16 mouse cellular contexts compared by ENCODE assay signal in genomic region chr6:92246335-92246734, GRCm38 (mm10). TPM values are rescaled to one million over a fixed set of nuclear protein-coding genes. Genes with fewer than 3 reads are reported as not detected.
"Had no signal": no experiment of that assay in that cellular context is flagged by ENCODE, and none has a peak within 500 bp of the region (broad histone marks: within the 10 kb centered on the region; RNA-seq: fewer than 3 reads in every experiment).

No protein-coding gene starts in this region.

- H3K27ac ChIP-seq: kidney, postnatal 0 days; limb, embryonic 15.5 days; liver, embryonic 12.5 days; neural tube, embryonic 15.5 days; stomach, postnatal 0 days had no signal

- H3K9ac ChIP-seq: limb, embryonic 15.5 days; liver, embryonic 12.5 days; lung, embryonic 14.5 days; neural tube, embryonic 15.5 days had no signal

- H3K9me3 ChIP-seq: limb, embryonic 15.5 days; liver, embryonic 12.5 days; neural tube, embryonic 15.5 days had no signal

- H3K36me3 ChIP-seq: limb, embryonic 15.5 days; liver, embryonic 12.5 days; neural tube, embryonic 15.5 days had no signal

- H3K4me2 ChIP-seq: limb, embryonic 15.5 days; liver, embryonic 12.5 days; lung, embryonic 14.5 days; neural tube, embryonic 15.5 days had no signal

- DNase-seq: kidney, adult 9 months; kidney, postnatal 36 days; layer of hippocampus, adult 9-11 months; layer of hippocampus, postnatal 36 days; lung, embryonic 14.5 days; lung, postnatal 10 days; right cerebral cortex, adult 18-20 months had no signal

- H3K4me3 ChIP-seq: limb, embryonic 15.5 days; liver, embryonic 12.5 days; myocyte; neural tube, embryonic 15.5 days had no signal

- ATAC-seq: liver, embryonic 12.5 days had no signal

RNA-seq across cellular contexts. Expression of gene Trh, which starts 1.9 kb away (rescaled TPM):
- total RNA-seq: megakaryocyte-erythroid progenitor cell, adult 5-6 weeks had no signal
- polyA plus RNA-seq: limb, embryonic 11.5 days; limb, embryonic 15.5 days; liver, embryonic 12.5 days; liver, embryonic 16.5 days; myocyte had no signal
